Mouse (Mus musculus) kidney, postnatal 4 days (tissue): ENCODE results near the gene Hes5.

Experiments
- DNase-seq, 2 experiments: peaks; one replicate each; pipeline ENCODE4 v3.0.0; 2021; ENCODE audit warnings: mixed read lengths in 2 of 2

Hes5 gene

DNA sequence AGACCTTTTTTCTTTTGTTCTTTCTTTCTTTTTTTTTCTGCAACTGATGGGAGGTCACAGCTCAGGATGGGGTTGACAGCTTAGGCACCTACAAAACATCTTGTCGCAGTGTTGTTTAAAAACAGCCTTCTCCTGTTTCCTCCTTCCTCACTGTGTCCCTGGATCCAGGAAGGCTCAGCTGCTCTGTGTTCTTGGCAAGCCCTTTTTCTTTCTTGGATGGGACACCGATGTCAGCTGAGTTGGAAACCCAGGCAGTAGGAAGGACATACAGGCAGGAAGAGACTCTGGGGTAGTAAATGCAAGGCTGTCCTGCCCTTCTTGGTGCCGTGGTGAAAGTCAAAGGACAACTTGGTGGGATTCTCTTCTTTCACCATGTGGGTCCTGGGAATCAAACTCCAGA, 5.1 kb downstream of the Hes5 start:
- DNase-seq: no peak

DNA sequence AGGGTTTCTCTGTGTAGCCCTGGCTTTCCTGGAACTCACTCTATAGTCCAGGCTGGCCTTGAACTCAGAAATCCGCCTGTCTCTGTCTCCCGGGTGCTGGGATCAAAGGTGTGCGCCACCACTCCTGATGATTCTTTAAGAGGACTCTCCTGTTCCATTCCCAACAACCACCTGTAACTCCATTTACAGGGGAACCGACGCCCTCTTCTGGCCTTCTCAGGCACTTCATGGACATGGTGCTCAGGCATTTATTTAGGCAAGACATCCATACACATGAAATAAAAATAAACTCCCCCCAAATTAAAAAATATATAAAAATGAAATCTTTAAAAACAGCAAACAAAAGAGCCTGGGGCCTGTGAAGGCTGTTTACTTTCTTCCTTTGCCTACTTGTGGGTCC, 6.5 kb downstream of the Hes5 start:
- DNase-seq: peak; percentile 70 to 75

DNA sequence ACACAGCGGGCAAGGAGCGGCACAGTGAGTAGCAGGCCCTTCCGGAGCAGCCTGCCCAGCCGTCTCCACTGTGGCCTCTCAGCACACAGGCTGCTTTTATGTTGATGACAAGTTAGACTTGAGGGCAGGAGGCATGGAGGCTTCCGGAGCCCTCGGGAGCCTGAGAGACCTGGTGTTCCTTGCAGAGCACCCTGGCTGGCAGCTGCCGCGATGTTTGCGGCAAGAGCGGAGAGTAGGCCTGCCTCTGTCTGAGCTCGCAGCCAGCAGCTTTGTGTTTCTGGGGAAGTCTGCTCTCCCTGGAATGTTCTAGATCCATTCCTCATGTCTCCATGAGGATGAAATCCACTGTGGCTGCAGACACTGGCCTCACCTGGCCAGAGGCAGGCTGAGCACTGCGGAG, 11.8 kb downstream of the Hes5 start:
- DNase-seq: no peak

DNA sequence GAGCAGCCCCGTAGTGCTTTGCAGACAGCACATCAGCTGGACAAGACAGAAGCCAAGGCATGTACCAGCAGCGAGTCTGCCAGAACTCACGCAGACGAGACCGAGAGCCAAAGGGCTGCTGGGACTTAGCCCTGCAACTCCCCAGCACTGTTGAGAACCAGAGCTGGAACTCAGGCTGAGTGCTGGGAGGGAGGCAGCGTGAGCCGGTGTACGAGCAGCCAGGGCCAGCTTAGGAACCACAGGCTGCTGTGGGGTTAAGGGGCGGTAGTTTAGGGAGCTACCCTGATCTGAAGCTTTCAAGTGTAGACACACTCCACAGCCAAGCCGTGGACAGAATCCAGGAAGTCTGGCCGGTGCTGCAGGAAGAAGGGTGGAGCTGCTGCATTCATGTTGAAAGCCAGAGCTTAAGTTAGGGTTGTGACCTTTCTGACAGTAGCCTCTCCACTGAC, 13.5 kb downstream of the Hes5 start:
- DNase-seq: no peak

DNA sequence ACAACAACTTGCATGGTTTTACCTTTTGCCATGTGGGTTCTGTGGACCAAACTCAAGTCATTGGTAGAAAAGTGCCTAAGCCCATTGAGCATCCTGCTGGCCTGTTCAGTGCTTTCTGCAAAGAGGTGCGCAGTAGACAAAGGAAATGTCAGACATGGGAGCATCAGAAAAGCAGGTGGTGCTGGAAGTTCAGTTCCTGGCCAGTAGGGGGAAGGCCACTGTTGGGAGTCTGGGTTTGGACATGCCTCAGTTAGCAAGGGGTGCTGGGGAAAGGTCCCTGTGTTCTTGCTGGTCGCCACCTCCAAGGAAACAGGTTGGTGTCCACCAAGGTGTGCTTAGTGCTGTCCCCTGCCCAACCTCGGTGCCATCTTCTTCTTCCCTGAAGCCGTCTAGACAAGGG, 19.4 kb downstream of the Hes5 start:
- no peak for DNase-seq

DNA sequence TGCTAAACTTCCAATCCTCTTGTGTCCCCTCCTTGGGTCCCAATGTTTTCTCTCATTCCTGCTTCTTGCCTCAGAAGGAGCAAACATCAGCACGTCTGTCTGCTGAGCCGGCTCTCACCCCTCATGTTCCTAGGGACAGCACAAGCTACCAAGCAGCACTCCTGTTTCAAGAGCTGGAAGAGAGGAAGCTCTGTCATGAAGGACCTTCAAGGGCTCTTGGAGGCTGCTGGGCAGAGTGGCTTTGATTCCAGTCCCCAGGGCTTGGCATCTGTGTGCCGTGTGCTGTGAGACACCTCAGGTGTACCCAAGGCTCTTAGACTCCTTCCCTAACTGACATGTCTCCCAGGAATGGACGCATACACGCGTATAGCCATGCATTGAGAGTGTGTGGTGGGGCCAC, 20.4 kb downstream of the Hes5 start:
- no peak for DNase-seq

DNA sequence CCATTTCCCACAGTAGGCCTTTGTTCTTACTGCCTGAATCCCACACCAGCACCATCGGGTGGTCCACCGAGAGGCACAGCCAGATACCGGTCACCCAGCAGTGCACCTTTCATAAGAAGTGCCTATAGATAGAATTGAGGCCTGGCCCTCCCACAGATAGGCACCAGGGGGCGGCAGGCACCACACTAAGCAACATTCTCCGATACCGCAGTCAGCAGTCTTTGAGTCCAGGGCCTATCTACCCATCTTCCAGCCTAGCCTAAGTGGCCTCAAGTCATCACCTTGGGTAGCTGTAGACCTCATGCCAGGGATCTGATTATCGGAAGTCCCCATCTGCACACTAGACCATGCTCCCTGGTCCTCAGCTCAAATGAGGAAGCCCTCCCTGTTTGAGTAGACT, 20.8 kb downstream of the Hes5 start:
- peak; percentile 78 to 83 for DNase-seq

DNA sequence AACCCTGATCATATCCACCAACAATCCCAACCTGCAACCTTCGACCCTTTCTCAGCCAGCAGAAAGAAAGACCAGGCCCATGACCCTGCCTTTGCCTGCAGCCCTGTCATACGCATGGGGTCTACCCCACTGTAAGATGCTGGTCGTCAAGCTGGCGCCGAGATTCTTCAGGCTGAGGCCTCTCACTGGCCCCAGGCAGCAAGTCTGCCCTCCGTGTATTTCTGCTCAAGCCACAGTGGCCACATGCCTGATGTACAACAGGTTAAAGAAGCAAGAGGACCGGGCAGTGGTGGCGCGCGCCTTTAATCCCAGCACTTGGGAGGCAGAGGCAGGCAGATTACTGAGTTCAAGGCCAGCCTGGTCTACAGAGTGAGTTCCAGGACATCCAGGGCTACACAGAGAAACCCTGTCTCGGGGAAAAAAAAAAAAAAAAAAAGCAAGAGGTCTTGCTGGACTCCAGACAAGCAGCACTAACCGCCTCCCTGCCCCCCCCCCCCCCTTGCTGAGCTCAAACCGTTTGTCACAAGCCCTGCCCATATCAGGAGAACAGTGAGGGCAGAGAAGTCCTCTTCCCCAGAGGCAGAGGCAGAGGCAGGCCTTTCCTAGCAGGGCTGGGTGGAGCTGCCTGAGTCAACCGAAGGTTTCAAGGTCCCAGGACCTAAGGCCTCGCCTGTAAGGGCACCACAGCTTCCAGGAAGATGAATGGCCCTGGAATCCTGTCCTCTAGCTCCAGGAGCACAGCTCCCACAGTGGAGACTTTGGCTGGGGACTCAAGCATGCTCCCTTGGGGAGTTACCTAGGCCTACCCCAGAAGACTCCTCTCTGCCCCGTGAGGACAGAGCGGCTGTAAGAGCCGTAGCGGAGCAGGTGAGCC, 21.8 kb downstream of the Hes5 start:
- DNase-seq: no peak

DNA sequence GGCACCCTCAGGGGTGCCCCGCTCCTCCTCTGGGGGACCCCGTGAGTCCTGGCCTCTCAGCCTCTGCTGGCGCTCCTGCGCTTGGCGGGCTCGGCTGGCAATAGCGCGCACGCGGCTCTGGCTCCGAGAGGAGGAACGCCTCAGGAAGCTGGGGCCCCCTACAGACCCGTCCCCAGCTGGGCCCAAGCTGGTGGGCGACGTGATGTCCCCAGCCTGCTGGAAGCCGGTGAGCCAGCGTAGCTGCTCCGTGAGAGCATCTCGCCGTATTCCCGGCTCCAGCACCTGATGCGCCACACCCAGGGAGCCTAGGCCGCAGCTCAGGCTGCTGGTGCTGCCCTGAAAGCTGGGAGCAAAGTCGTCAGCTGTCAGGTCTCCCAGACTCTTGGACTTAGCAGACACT, 23.0 kb downstream of the Hes5 start:
- DNase-seq: no peak

DNA sequence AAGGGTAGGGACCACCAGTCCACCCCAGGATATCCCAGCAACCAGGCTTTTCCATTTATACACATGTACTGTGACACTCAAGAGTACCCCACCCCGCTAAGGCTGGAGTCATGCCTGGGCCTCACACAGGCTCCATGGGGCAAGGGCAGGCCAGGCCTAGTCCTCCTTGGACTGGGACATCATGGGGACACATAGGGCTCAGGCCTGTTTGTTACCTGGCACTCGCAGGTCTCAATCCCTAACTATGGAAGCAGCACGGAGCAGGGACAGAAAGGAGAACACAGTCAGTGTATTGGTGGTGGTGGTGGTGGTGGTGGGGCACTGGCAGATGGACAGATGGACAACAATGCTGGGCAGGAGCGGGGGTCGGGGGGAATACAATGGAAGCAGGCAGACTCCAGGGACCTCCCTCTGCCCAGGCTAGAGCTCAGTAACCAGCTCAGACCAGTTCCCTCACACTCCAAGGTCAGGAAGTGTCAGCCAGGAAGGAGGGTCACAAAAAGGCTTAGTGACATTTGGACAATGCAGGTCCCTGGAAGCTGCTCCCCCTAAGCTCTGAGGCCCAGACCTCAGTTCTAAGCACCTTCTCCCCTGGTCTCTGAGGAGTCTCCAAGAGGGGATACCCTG, 24.5 kb downstream of the Hes5 start:
- no peak for DNase-seq

DNA sequence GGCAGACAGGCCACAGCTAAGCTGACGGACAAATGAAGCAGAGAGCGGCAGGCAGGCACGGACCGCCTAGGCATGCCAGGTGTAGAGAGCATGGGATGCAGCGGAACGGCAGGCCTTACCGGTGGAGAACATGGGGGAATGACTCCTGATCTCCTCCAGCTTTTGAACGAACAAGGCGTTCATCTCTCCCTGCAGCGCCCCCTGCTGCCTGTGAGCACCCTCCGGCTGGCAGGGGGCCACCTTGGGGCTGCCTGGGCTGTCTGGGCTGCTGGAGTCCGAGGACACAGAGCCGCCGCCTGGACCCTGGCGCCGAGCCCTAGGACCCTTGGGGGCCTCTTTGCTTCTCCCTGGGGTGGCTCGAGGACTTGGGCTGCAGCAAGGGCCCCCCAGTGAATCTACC, 25.4 kb downstream of the Hes5 start:
- DNase-seq: peak; percentile 91 to 92

DNA sequence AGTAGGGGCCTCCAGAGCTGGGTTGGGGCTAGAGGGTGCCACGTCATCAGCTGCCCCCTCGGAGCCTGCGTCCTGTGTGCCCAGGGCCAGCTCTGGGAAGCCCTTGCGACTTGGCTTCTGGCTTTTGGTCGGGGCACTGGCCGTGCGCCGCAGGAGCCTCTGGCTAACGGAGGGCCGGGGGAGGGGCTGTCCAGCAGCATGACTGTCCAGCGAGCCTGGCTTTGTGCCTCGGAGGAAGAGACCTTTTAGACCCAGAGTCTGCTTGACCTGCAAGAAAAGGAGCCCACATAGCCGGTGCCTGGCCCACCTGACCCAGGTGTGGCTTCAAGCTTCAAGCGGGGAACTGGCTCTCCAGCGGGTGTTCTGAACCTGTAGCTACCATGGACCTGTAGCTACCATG, 26.0 kb downstream of the Hes5 start:
- no peak for DNase-seq

DNA sequence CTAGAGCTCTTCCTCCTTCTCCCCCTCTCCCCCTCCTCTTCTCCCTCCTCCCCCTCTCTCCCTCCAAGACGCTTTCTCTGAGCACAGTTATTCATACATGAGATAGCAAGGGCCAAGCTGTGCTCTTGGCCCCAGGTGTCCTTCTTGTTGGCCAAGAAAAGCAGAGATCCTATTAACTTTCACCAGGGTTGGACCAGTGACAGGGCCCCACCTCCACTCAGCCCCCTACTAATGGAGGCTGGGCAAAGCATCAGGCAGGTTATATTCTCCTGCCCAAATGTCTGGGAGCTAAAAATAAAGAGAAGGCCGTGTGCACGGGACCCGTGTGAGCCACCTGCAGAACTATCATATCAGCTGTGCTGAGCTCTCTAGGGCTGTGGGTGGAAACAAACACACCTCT, 34.2 kb downstream of the Hes5 start:
- no peak for DNase-seq

DNA sequence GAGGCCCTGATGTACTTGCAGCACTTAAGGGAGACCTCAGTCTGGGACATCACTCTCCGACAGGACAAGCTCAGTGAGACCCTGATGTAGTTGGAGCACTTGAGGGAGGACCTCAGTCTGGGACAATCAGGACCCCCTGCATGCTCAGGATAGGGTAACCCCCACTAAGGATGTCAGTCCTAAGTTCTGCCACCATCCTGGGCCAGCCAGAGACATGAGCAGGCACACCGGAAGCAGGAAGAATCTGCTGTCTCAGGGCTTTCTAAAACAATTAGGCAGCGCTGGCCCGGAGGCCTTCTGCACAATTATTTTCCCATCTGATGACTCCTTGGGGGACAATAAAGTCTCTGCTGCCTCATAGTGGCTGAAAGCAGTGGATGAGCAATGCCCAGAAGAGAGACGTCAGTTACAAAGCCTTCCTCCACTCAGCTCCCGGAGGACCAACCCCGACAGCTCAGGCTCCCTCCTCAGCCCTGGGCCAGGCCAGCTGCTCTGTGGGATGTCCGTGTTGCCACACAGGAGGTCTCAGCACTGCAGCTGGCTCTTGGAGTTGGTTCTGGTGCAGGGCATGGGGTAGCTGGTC, 35.9 kb downstream of the Hes5 start:
- peak in 1 of 2 experiments; percentile 52 for DNase-seq

DNA sequence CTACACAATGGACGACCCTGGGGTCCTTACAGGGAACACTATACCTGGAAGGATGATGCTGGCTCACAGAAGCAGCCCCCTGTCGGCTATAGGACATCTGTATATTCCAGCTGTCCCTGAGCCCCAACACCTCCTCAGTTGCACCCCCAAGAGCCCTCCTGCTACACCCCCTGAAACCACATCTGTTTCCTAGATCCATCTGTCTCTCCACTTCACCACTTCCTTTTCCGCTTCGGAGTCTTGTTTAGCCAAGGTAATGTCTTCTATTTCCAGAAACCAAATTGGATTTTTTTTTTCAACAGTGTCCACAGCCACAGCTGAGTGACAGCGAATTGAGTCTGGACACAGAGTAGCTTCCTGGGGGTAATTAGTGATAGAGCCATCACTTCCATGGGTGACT, 38.7 kb downstream of the Hes5 start:
- no peak for DNase-seq

DNA sequence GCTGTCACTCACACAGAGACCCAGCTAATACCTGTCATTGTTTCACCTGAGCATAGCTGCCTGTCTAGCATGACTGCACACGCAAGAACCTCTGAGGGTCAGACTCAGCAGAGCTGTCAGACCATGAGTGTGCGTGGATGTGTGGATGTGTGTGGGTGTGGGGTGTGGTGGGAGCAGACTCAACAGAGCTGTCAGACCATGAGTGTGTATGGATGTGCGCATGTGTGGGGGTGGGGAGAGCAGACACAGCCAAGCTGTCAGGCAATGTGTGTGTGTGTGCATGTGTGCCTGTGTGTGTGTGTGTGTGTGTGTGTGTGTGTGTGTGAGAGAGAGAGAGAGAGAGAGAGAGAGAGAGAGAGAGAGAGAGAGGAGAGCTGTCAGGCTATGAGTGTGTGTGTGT, 44.6 kb downstream of the Hes5 start:
- DNase-seq: peak in 1 of 2 experiments; percentile 25

DNA sequence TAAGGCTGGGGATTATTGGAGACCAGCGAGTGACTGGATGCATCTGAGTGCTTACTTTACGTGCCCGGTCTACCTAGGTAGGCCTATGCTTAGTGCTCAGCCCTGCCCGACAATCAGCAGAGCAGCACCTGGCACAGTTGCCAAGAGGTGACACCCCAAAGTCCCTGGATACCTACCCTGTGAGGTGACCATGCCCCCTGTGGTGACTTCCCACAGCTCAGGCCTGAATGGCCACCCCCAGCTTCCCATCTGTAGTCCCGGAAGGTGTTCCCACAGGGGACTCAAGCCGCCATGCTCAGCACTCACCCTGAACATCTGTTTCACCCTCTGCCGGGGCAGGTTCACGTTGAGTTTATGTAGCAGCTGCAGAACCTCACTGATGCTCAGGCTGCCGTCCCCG, 45.6 kb downstream of the Hes5 start:
- no peak for DNase-seq

DNA sequence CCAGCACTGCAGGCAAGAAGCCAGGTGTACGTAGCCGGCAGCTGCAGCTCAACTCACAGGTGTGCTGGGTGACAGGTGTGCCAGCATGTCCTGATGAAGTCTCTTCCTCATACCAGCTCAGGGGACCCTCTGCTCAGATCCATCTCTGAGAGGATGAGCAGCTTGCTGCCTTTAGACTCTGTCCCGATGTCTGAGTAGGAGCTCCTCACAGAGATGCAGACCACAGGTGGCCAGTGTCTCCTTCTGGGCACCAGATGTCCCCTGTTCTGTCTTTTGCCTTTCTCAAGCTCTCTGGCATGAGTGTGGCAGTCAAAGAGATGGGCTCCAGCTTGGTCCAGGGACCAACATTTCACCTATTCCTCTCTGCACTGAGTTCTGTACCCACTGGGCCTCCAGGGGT, 46.9 kb downstream of the Hes5 start:
- DNase-seq: no peak

DNA sequence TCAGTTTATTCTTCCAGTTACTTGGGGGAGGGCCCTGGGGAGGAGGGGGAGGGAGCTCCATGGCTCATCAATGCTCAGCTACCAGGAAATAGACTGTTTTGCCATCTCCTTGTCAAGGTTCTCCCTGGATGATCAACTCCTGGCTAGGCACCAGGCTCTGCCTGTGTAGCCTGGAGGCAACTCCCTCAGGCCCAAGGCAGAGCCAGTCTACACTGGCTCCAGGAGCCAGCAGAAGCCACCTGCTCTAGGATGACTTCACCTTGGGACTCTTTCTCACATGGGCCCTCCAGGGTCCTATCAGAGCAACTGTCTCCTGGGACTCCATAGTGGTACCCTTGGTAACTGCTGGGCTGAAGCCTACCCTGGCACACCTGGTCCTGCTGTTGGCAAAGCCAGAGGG, 47.4 kb downstream of the Hes5 start:
- DNase-seq: no peak

DNA sequence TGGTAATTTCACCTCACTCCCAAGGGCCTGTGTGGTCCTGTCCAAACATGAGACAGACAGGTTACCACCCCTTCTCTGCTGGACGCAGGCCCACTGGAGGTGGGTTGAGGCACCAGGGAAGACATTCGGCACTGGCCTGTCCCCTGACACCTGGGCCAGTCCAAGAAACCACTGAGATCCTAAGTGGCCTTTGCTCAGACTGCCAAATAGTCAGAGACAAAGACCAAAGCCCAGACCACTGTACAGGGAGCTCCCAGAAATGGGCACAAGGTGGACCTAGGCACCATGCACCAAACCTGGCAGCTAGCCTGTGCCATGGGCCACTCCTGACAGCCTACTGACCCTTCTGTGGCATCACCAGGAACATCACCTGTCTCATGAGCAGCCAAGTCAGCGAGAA, 48.5 kb downstream of the Hes5 start:
- no peak for DNase-seq

DNA sequence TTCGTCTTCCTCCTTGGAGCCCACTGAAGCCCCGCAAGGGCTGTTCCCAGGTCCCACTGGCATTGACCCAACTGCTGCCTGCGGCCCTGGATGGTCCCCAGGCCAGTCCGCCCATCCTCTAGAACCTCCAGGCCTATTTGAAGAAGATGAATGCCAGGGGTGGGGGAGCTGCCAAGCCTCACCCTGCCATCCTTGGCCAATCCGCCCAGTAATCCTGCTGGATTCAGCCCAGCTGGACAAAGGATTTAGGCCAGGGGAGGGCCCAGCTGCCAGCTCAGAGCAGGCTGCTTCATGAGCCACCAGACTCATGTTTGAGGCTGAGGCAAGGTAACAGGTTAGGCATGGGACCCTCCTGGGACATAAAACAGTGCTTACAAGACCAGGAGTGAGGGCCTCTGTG, 50.1 kb downstream of the Hes5 start:
- no peak for DNase-seq

DNA sequence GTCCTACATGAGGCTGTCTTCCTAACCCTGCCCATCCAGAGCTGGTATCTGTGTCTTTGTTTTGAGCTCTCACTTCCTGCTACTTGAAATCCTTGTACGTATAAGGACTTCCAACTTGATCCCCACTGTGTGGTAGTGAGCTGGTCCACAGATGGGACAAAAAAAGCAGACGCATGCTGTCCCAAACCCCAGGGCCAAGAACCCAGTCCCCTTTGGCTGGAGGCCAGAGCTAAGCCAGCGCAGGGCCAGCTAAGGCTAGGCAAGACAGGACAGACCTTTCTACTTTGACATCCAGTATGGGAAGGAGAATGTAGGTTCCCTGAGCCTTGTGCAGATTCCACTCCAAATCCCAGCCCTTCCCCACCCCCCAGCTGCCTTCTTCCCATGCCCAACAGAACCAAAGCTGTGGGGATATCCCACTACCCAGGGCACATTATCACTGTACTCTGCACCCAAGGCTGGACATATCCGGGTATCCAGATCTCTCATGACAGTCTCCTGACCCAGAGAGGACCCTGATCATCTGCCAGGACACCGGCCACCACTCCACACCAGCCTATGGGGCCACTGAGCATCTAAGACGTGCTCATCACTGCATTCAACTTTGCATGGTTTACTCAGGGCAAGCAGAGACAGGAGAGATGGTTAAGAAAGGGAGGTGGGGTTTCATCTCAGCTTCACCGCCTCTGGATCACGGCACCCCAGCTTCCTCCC, 50.7 kb downstream of the Hes5 start:
- no peak for DNase-seq
